Mouse (Mus musculus): ENCODE measurements around the gene Timm10. TPM values are rescaled to one million over a fixed set of nuclear protein-coding genes. Genes with fewer than 3 reads are reported as not detected.

The Timm10 gene
- polyA plus RNA-seq, 1 experiment: 25.3 TPM

DNA sequence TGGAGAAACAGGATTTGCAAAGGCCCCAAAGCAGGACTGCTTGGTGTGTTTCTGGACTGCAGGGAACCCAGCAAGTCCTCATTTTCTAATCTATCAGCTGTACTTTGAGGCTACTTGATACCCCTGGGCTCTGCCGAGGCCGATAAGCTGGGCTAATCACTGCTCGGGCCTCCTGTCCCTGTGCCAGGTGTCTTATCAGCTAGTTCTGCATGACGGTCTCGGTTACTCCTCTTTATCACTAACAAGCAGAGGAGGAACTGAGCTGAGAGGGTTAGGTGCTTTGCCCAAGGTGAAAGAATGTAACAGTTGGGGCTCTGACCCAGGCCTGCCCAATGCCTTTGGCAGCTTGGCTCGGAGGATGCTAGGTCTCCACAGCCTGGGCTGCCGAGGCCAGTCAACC, 14.9 kb upstream of the Timm10 start:
- Histone ChIP-seq H3K27ac (ENCODE audit: insufficient read depth, low read length) (no peak overlapping the region), H3K4me3 (ENCODE audit: insufficient read depth, low read length) (no peak overlapping the region), H3K4me1 (ENCODE audit: control insufficient read depth, insufficient read depth, low read length) (no peaks in the 10 kb centered on the region)
- TF ChIP-seq POLR2A (IDR thresholded peaks at IDR 0.05; ENCODE audit: low read depth, low read length) (no peak), CTCF (IDR thresholded peaks at IDR 0.05; ENCODE audit: borderline replicate concordance, insufficient read depth, low read length) (no peak)

GRCm38 (mm10) chr2:84812676-84813075, 14.1 kb upstream of the Timm10 start:
- no peak for TF ChIP-seq POLR2A (IDR thresholded peaks at IDR 0.05; ENCODE audit: low read depth, low read length)
- no peak for TF ChIP-seq CTCF (IDR thresholded peaks at IDR 0.05; ENCODE audit: borderline replicate concordance, insufficient read depth, low read length)
- H3K27ac ChIP-seq (ENCODE audit: insufficient read depth, low read length): no peak overlapping the region
- no peak overlapping the region for H3K4me3 ChIP-seq (ENCODE audit: insufficient read depth, low read length)
- H3K4me1 ChIP-seq (ENCODE audit: control insufficient read depth, insufficient read depth, low read length): no peaks in the 10 kb centered on the region

DNA sequence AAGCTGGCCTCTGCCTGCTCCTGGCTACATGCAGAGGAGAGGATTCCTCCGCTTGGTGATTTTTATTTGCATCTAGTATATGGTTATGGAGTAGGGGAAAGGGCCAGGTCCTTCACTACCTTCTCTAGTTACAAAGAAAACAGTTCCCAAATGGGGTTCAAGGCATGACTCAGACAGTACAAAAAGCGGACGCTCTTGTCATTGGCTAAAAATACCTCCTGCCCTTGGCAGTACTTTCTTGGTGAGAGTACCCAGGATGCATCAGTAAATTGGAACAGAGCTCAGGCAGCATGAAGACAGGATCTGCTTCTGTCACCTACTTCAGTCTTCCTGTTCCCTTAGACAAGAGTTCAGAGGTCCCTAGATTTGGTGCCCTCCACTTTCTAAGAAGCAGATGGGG, 6.9 kb upstream of the Timm10 start:
- no peak overlapping the region for H3K4me3 ChIP-seq (ENCODE audit: insufficient read depth, low read length)
- H3K27ac ChIP-seq (ENCODE audit: insufficient read depth, low read length): no peak overlapping the region
- TF ChIP-seq CTCF (IDR thresholded peaks at IDR 0.05; ENCODE audit: borderline replicate concordance, insufficient read depth, low read length): no peak
- no peak for TF ChIP-seq POLR2A (IDR thresholded peaks at IDR 0.05; ENCODE audit: low read depth, low read length)
- no peaks in the 10 kb centered on the region; the same call in 1 of the 2 replicates for H3K4me1 ChIP-seq (ENCODE audit: control insufficient read depth, insufficient read depth, low read length)

DNA sequence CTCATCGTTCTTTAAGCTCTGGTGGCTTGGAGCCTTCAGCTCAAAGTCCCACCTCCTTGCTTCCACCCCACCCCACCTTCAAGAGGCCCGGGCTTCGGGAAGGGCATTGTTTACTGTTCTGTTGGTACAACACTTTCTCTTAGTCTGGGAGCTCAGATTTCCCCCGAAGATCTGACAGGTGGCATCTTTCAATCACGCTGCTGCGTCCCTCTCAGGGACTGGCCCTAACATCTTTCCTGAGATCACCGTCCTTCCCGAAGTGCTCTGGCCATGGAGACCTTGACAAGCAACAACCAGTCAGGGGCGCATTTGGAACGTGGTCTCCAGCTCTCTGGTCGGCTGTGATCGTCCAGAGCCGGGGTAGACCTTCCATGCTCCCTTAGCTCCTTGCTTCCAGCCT, 4.2 kb upstream of the Timm10 start, which contains the start of gene Smtnl1:
Gene Smtnl1, minus strand, starts transcription at position 101 of the 400 bp plus-strand sequence.
- Histone ChIP-seq H3K4me3 (ENCODE audit: insufficient read depth, low read length) (no peak within 1 kb of the TSS), H3K27ac (ENCODE audit: insufficient read depth, low read length) (no peak within 1 kb of the TSS), H3K4me1 (ENCODE audit: control insufficient read depth, insufficient read depth, low read length) (no peaks in the 10 kb centered on the region; the same call in 1 of the 2 replicates)
- no peak for TF ChIP-seq CTCF (IDR thresholded peaks at IDR 0.05; ENCODE audit: borderline replicate concordance, insufficient read depth, low read length)
- no peak for TF ChIP-seq POLR2A (IDR thresholded peaks at IDR 0.05; ENCODE audit: low read depth, low read length)

- TF ChIP-seq CTCF (IDR thresholded peaks at IDR 0.05; ENCODE audit: borderline replicate concordance, insufficient read depth, low read length) (no peak), POLR2A (IDR thresholded peaks at IDR 0.05; ENCODE audit: low read depth, low read length) (no peak)
- no peaks in the 10 kb centered on the region; the same call in 1 of the 2 replicates for H3K4me1 ChIP-seq (ENCODE audit: control insufficient read depth, insufficient read depth, low read length)
- H3K4me3 ChIP-seq (ENCODE audit: insufficient read depth, low read length): no peak overlapping the region
- no peak overlapping the region for H3K27ac ChIP-seq (ENCODE audit: insufficient read depth, low read length)
Observed at GRCm38 (mm10) chr2:84823237-84823636, 3.6 kb upstream of the Timm10 start.

- TF ChIP-seq POLR2A (IDR thresholded peaks at IDR 0.05; ENCODE audit: low read depth, low read length) (no peak), CTCF (IDR thresholded peaks at IDR 0.05; ENCODE audit: borderline replicate concordance, insufficient read depth, low read length) (no peak)
- Histone ChIP-seq H3K27ac (ENCODE audit: insufficient read depth, low read length) (no peak overlapping the region), H3K4me1 (ENCODE audit: control insufficient read depth, insufficient read depth, low read length) (no peaks in the 10 kb centered on the region), H3K4me3 (ENCODE audit: insufficient read depth, low read length) (peak overlapping the region; percentile 99)
Observed at GRCm38 (mm10) chr2:84827283-84827920, 605 bp downstream of the Timm10 start.

- TF ChIP-seq CTCF (IDR thresholded peaks at IDR 0.05; ENCODE audit: borderline replicate concordance, insufficient read depth, low read length) (peak; percentile 84), POLR2A (IDR thresholded peaks at IDR 0.05; ENCODE audit: low read depth, low read length) (no peak)
- H3K4me3 ChIP-seq (ENCODE audit: insufficient read depth, low read length): no peak overlapping the region
- no peaks in the 10 kb centered on the region for H3K4me1 ChIP-seq (ENCODE audit: control insufficient read depth, insufficient read depth, low read length)
- no peak overlapping the region for H3K27ac ChIP-seq (ENCODE audit: insufficient read depth, low read length)
Observed at GRCm38 (mm10) chr2:84831666-84832391, 5.0 kb downstream of the Timm10 start.

- Histone ChIP-seq H3K4me3 (ENCODE audit: insufficient read depth, low read length) (no peak overlapping the region), H3K4me1 (ENCODE audit: control insufficient read depth, insufficient read depth, low read length) (no peaks in the 10 kb centered on the region), H3K27ac (ENCODE audit: insufficient read depth, low read length) (no peak overlapping the region)
- no peak for TF ChIP-seq CTCF (IDR thresholded peaks at IDR 0.05; ENCODE audit: borderline replicate concordance, insufficient read depth, low read length)
- no peak for TF ChIP-seq POLR2A (IDR thresholded peaks at IDR 0.05; ENCODE audit: low read depth, low read length)
Observed at GRCm38 (mm10) chr2:84837107-84837506, 10.3 kb downstream of the Timm10 start.

- Histone ChIP-seq H3K4me1 (ENCODE audit: control insufficient read depth, insufficient read depth, low read length) (no peaks in the 10 kb centered on the region), H3K4me3 (ENCODE audit: insufficient read depth, low read length) (no peak overlapping the region), H3K27ac (ENCODE audit: insufficient read depth, low read length) (no peak overlapping the region)
- TF ChIP-seq CTCF (IDR thresholded peaks at IDR 0.05; ENCODE audit: borderline replicate concordance, insufficient read depth, low read length) (no peak), POLR2A (IDR thresholded peaks at IDR 0.05; ENCODE audit: low read depth, low read length) (no peak)
Observed at GRCm38 (mm10) chr2:84837817-84838592, 11.2 kb downstream of the Timm10 start.

Measured in embryonic fibroblast, embryonic 13.5 days (primary cell).